Mouse (Mus musculus): ENCODE data around the gene Kmt2a. TPM values are rescaled to one million over a fixed set of nuclear protein-coding genes. Genes with fewer than 3 reads are reported as not detected.
A peak's percentile ranks its signal among the peaks of the same experiment; 100 is the strongest.

Gene Kmt2a
- polyA plus RNA-seq, 1 experiment from 2014 or later: 19.3 TPM

DNA sequence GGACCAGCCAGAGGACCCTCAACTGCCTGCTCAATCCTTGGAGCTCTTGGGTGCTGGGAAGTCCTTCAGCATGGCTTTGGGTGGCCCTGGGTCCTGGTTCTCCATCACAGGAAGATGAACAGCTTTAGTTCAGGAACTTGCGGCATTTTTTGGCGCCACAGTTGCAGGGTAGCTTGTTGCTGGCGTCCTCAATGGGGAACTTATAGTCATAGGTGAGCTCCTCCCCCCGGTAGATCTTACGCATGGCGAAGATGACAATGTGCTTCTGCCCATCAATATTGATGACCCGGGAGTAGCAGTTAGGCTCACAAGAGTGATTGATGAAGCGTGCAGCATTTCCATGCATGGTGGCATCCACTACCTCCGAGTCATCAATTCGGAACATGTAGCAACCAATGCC, 73.3 kb downstream of the Kmt2a start:
- no peak for DNase-seq (ENCODE audit: low spot score)
- H3K27ac ChIP-seq: no peak overlapping the region
- no peaks in the 10 kb centered on the region for H3K9me3 ChIP-seq (ENCODE audit: control insufficient read depth, low read length)
- no peak overlapping the region for H3K4me2 ChIP-seq (replicated peaks)
- H3K4me3 ChIP-seq (replicated peaks; ENCODE audit: low read length): no peak overlapping the region
- ATAC-seq (ENCODE audit: low FRiP score): no peak
- no peaks in the 10 kb centered on the region for H3K27me3 ChIP-seq (ENCODE audit: control insufficient read depth, insufficient read depth, low read length)
- H3K9ac ChIP-seq: no peak overlapping the region
- H3K4me1 ChIP-seq (replicated peaks; ENCODE audit: control insufficient read depth, insufficient read depth, low read length): no peaks in the 10 kb centered on the region
- 91% methylated on average over 10 of the region's 10 CpGs for WGBS
- peaks cover 84% of the 10 kb centered on the region for H3K36me3 ChIP-seq (replicated peaks; ENCODE audit: control insufficient read depth, insufficient read depth)

- ATAC-seq (ENCODE audit: low FRiP score): no peak
- Histone ChIP-seq H3K9me3 (ENCODE audit: control insufficient read depth, low read length) (no peaks in the 10 kb centered on the region), H3K4me2 (replicated peaks) (no peak overlapping the region), H3K4me1 (replicated peaks; ENCODE audit: control insufficient read depth, insufficient read depth, low read length) (no peaks in the 10 kb centered on the region), H3K27me3 (ENCODE audit: control insufficient read depth, insufficient read depth, low read length) (no peaks in the 10 kb centered on the region), H3K9ac (no peak overlapping the region), H3K36me3 (replicated peaks; ENCODE audit: control insufficient read depth, insufficient read depth) (peaks cover 77% of the 10 kb centered on the region), H3K27ac (no peak overlapping the region), H3K4me3 (replicated peaks; ENCODE audit: low read length) (no peak overlapping the region)
- WGBS: 77% methylated on average over 5 of the region's 5 CpGs
- no peak for DNase-seq (ENCODE audit: low spot score)
Observed at GRCm38 (mm10) chr9:44807141-44807540, 74.0 kb downstream of the Kmt2a start.

GRCm38 (mm10) chr9:44805536-44805935, 75.6 kb downstream of the Kmt2a start:
- Histone ChIP-seq H3K4me2 (replicated peaks) (no peak overlapping the region), H3K36me3 (replicated peaks; ENCODE audit: control insufficient read depth, insufficient read depth) (peaks cover 61% of the 10 kb centered on the region), H3K9me3 (ENCODE audit: control insufficient read depth, low read length) (no peaks in the 10 kb centered on the region), H3K27me3 (ENCODE audit: control insufficient read depth, insufficient read depth, low read length) (no peaks in the 10 kb centered on the region), H3K4me1 (replicated peaks; ENCODE audit: control insufficient read depth, insufficient read depth, low read length) (no peaks in the 10 kb centered on the region), H3K4me3 (replicated peaks; ENCODE audit: low read length) (no peak overlapping the region), H3K27ac (no peak overlapping the region), H3K9ac (no peak overlapping the region)
- no peak for DNase-seq (ENCODE audit: low spot score)
- no peak for ATAC-seq (ENCODE audit: low FRiP score)
- 93% methylated on average over 5 of the region's 5 CpGs for WGBS

DNA sequence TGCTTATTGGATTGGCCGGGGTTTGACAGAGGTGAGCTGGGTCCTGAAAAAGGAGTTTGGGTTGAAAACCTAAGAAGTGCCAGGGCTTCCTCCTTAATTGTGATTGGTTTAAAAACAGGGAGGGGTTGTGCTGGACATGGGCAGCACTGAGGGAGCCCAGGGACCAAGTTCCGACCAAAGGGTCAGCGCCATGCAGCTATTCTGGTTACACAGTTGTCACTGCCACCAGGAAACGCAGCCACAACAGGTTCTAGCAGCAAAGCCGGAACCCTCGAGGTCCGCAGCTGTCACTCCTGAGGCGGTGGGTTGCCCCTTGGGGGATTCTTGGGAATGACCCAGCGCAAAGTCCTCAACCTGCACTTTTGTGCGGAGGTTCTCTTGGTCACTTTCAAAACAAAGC, 76.4 kb downstream of the Kmt2a start:
- Histone ChIP-seq H3K27ac (no peak overlapping the region), H3K27me3 (ENCODE audit: control insufficient read depth, insufficient read depth, low read length) (no peaks in the 10 kb centered on the region), H3K36me3 (replicated peaks; ENCODE audit: control insufficient read depth, insufficient read depth) (peaks cover 53% of the 10 kb centered on the region), H3K4me2 (replicated peaks) (no peak overlapping the region), H3K4me1 (replicated peaks; ENCODE audit: control insufficient read depth, insufficient read depth, low read length) (peaks cover 4% of the 10 kb centered on the region; the same call in 1 of the 2 replicates), H3K4me3 (replicated peaks; ENCODE audit: low read length) (no peak overlapping the region), H3K9ac (no peak overlapping the region), H3K9me3 (ENCODE audit: control insufficient read depth, low read length) (no peaks in the 10 kb centered on the region)
- 93% methylated on average over 10 of the region's 10 CpGs for WGBS
- DNase-seq (ENCODE audit: low spot score) (no peak), ATAC-seq (ENCODE audit: low FRiP score) (no peak)

- H3K9me3 ChIP-seq (ENCODE audit: control insufficient read depth, low read length): no peaks in the 10 kb centered on the region
- no peaks in the 10 kb centered on the region for H3K27me3 ChIP-seq (ENCODE audit: control insufficient read depth, insufficient read depth, low read length)
- H3K4me3 ChIP-seq (replicated peaks; ENCODE audit: low read length): no peak within 1 kb of the TSS
- H3K4me2 ChIP-seq (replicated peaks): no peak within 1 kb of the TSS
- H3K9ac ChIP-seq: no peak within 1 kb of the TSS
- H3K36me3 ChIP-seq (replicated peaks; ENCODE audit: control insufficient read depth, insufficient read depth): peaks cover 35% of the 10 kb centered on the region
- ATAC-seq (ENCODE audit: low FRiP score): no peak
- H3K27ac ChIP-seq: no peak within 1 kb of the TSS
- no peak for DNase-seq (ENCODE audit: low spot score)
- peaks cover 10% of the 10 kb centered on the region for H3K4me1 ChIP-seq (replicated peaks; ENCODE audit: control insufficient read depth, insufficient read depth, low read length)
- 83% methylated on average over 4 of the region's 4 CpGs for WGBS
Observed at GRCm38 (mm10) chr9:44802808-44803450, 78.2 kb downstream of the Kmt2a start, which contains the start of gene Ttc36. Gene Ttc36, minus strand, starts transcription at chr9:44803072.

- DNase-seq (ENCODE audit: low spot score) (no peak), ATAC-seq (ENCODE audit: low FRiP score) (no peak)
- no peak overlapping the region for H3K27ac ChIP-seq
- no peaks in the 10 kb centered on the region for H3K27me3 ChIP-seq (ENCODE audit: control insufficient read depth, insufficient read depth, low read length)
- no peak overlapping the region for H3K4me3 ChIP-seq (replicated peaks; ENCODE audit: low read length)
- H3K36me3 ChIP-seq (replicated peaks; ENCODE audit: control insufficient read depth, insufficient read depth): peaks cover 23% of the 10 kb centered on the region
- WGBS: 88% methylated on average over 6 of the region's 6 CpGs
- H3K9ac ChIP-seq: no peak overlapping the region
- no peak overlapping the region for H3K4me2 ChIP-seq (replicated peaks)
- no peaks in the 10 kb centered on the region for H3K9me3 ChIP-seq (ENCODE audit: control insufficient read depth, low read length)
- peaks cover 10% of the 10 kb centered on the region for H3K4me1 ChIP-seq (replicated peaks; ENCODE audit: control insufficient read depth, insufficient read depth, low read length)
Observed at GRCm38 (mm10) chr9:44801669-44802068, 79.4 kb downstream of the Kmt2a start.

DNA sequence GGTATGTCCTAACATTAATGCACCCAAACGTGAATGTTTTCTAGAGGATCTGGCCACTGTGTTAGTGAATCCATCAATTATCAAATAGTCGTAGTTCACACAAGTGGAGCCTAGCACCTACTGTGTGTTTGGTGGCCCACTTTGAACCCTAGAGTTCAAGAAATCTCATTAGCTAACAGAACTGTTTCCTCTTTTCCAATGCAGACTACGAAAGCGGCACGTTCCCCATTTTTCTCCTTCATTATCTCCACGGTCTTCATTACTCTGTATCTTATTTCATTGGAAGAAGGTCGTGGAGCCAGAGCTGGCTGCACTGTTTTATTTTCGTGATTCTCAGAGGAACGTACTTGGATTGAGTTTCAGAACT, 81.2 kb downstream of the Kmt2a start:
- Histone ChIP-seq H3K9ac (peak overlapping the region; percentile 66), H3K4me2 (replicated peaks) (peak overlapping the region; percentile 92), H3K27ac (0 out of 2 replicates have a peak overlapping the region, but pooled peaks have one; percentile 73), H3K9me3 (ENCODE audit: control insufficient read depth, low read length) (no peaks in the 10 kb centered on the region), H3K27me3 (ENCODE audit: control insufficient read depth, insufficient read depth, low read length) (no peaks in the 10 kb centered on the region), H3K4me3 (replicated peaks; ENCODE audit: low read length) (peak overlapping the region; percentile 64), H3K36me3 (replicated peaks; ENCODE audit: control insufficient read depth, insufficient read depth) (peaks cover 5% of the 10 kb centered on the region), H3K4me1 (replicated peaks; ENCODE audit: control insufficient read depth, insufficient read depth, low read length) (peaks cover 10% of the 10 kb centered on the region)
- 40% methylated on average over 9 of the region's 9 CpGs for WGBS
- DNase-seq (ENCODE audit: low spot score): no peak
- ATAC-seq (ENCODE audit: low FRiP score): no peak

GRCm38 (mm10) chr9:44799102-44799957, 81.8 kb downstream of the Kmt2a start, which contains the start of gene Tmem25:
Gene Tmem25, minus strand, starts transcription at chr9:44799307.
- H3K4me2 ChIP-seq (replicated peaks): peak within 1 kb of the TSS; percentile 92
- DNase-seq (ENCODE audit: low spot score) (peak; percentile 78), ATAC-seq (ENCODE audit: low FRiP score) (peak; percentile 95)
- no peaks in the 10 kb centered on the region for H3K9me3 ChIP-seq (ENCODE audit: control insufficient read depth, low read length)
- H3K27ac ChIP-seq: peak within 1 kb of the TSS; percentile 73
- no peaks in the 10 kb centered on the region for H3K27me3 ChIP-seq (ENCODE audit: control insufficient read depth, insufficient read depth, low read length)
- peak within 1 kb of the TSS; percentile 66 for H3K9ac ChIP-seq
- H3K4me3 ChIP-seq (replicated peaks; ENCODE audit: low read length): peak within 1 kb of the TSS; percentile 64
- no peaks in the 10 kb centered on the region for H3K36me3 ChIP-seq (replicated peaks; ENCODE audit: control insufficient read depth, insufficient read depth)
- under 1% methylated on average over 75 of the region's 75 CpGs for WGBS
- peaks cover 10% of the 10 kb centered on the region for H3K4me1 ChIP-seq (replicated peaks; ENCODE audit: control insufficient read depth, insufficient read depth, low read length)

GRCm38 (mm10) chr9:44798298-44798697, 82.8 kb downstream of the Kmt2a start:
- Histone ChIP-seq H3K4me2 (replicated peaks) (peak overlapping the region; percentile 92), H3K36me3 (replicated peaks; ENCODE audit: control insufficient read depth, insufficient read depth) (no peaks in the 10 kb centered on the region), H3K9ac (peak overlapping the region; percentile 66), H3K4me1 (replicated peaks; ENCODE audit: control insufficient read depth, insufficient read depth, low read length) (peaks cover 10% of the 10 kb centered on the region), H3K27me3 (ENCODE audit: control insufficient read depth, insufficient read depth, low read length) (no peaks in the 10 kb centered on the region), H3K4me3 (replicated peaks; ENCODE audit: low read length) (peak overlapping the region; percentile 64), H3K9me3 (ENCODE audit: control insufficient read depth, low read length) (no peaks in the 10 kb centered on the region), H3K27ac (no peak overlapping the region)
- DNase-seq (ENCODE audit: low spot score) (no peak), ATAC-seq (ENCODE audit: low FRiP score) (no peak)
- 49% methylated on average over 7 of the region's 7 CpGs for WGBS
